Mouse (Mus musculus) liver, postnatal 0 days (tissue): ENCODE measurements around the gene Cdon.

Experiments
- CTCF ChIP-seq: sonication (generic); IDR thresholded peaks from 2 replicates; pipeline ENCODE4 v1.5.1; 2016; ENCODE audit warnings: antibody characterized with exemption, low read depth
- EP300 ChIP-seq: IDR thresholded peaks from 2 replicates; pipeline ENCODE4 v1.6.1; 2016; ENCODE audit warnings: antibody characterized with exemption, low read depth, mild to moderate bottlenecking

DNA sequence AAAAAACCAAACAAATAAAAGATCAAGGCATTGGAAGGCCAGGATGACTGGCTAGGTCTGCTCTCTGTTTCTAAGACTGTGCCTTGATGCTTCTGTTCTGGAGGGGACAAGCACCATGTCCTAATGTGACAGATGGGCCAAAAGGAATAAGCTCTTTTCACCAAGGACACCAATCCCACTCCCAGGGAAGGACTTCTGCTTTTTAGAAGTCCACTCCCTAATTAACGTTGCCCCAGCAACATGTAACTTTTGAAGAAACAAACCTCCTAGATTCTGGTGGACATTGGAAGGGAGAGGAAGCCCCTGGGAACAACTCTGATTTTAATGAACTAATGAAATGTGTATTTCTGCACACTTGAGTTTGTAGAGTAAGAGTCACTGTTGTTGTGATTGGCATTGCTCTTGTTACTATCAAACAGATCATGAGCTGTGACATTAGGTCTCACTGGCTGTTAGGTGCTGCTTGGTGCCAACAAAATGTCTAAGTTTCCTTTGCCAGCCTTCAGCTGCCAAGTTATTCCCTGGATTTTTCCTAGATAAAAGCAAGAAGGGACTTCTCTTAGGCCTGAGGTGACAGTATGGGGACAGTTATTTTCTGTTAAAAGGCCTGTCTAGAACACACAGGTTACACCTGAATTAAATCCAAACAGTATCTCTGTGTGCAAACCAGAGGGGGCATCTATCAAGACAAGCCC, 102.0 kb downstream of the Cdon start:
- TF ChIP-seq CTCF (no peak), EP300 (no peak)
